ENCODE assay signal across 15 mouse cellular contexts in genomic region chr13:117975382-117975781, GRCm38 (mm10).
DNase-seq lines count a peak whose midpoint lies in the region; ATAC-seq and TF ChIP-seq lines count a peak whose summit lies in the region.
"Had no signal": no experiment of that assay in that cellular context is flagged by ENCODE, and none has a peak within 500 bp of the region (broad histone marks: within the 10 kb centered on the region; RNA-seq: fewer than 3 reads in every experiment).

No protein-coding gene starts in this region.

- no peaks in the 10 kb centered on the region for H3K9me3 ChIP-seq in forebrain, embryonic 11.5 days (ENCODE audit: control insufficient read depth, low read length)
- no peaks in the 10 kb centered on the region for H3K9me3 ChIP-seq in forebrain, embryonic 16.5 days (ENCODE audit: control insufficient read depth, low read length)
- no peaks in the 10 kb centered on the region for H3K9me3 ChIP-seq in kidney, embryonic 15.5 days (replicated peaks)
- no peaks in the 10 kb centered on the region for H3K9me3 ChIP-seq in neural tube, embryonic 12.5 days
- H3K9me3 ChIP-seq in neural tube, embryonic 15.5 days (replicated peaks), result no peaks in the 10 kb centered on the region
- H3K9me3 ChIP-seq in lung, postnatal 0 days (ENCODE audit: low read length), result no peaks in the 10 kb centered on the region

- no peak overlapping the region for H3K4me2 ChIP-seq in forebrain, embryonic 11.5 days (ENCODE audit: low read depth, low read length, severe bottlenecking)
- H3K4me2 ChIP-seq in forebrain, embryonic 16.5 days (ENCODE audit: low read length), result no peak overlapping the region
- H3K4me2 ChIP-seq in kidney, embryonic 15.5 days, result no peak overlapping the region
- H3K4me2 ChIP-seq in neural tube, embryonic 12.5 days (replicated peaks), result no peak overlapping the region
- H3K4me2 ChIP-seq in neural tube, embryonic 15.5 days, result no peak overlapping the region
- no peak overlapping the region for H3K4me2 ChIP-seq in lung, postnatal 0 days (replicated peaks; ENCODE audit: low read depth, low read length)

- no peaks in the 10 kb centered on the region for H3K27me3 ChIP-seq in forebrain, embryonic 11.5 days (ENCODE audit: control insufficient read depth, insufficient read depth, low read length)
- no peaks in the 10 kb centered on the region for H3K27me3 ChIP-seq in forebrain, embryonic 16.5 days (replicated peaks; ENCODE audit: control insufficient read depth, insufficient read depth, low read length)
- no peaks in the 10 kb centered on the region for H3K27me3 ChIP-seq in kidney, embryonic 15.5 days
- H3K27me3 ChIP-seq in neural tube, embryonic 12.5 days (replicated peaks), result no peaks in the 10 kb centered on the region
- H3K27me3 ChIP-seq in neural tube, embryonic 15.5 days (replicated peaks), result no peaks in the 10 kb centered on the region
- no peaks in the 10 kb centered on the region for H3K27me3 ChIP-seq in lung, postnatal 0 days (replicated peaks; ENCODE audit: insufficient read depth, low read length)
- H3K27me3 ChIP-seq: CH12.LX had no signal

- no peaks in the 10 kb centered on the region for H3K36me3 ChIP-seq in forebrain, embryonic 11.5 days (ENCODE audit: control insufficient read depth, insufficient read depth, low read length)
- no peaks in the 10 kb centered on the region for H3K36me3 ChIP-seq in forebrain, embryonic 16.5 days (ENCODE audit: control insufficient read depth, insufficient read depth)
- H3K36me3 ChIP-seq in kidney, embryonic 15.5 days, result no peaks in the 10 kb centered on the region
- no peaks in the 10 kb centered on the region for H3K36me3 ChIP-seq in neural tube, embryonic 12.5 days
- H3K36me3 ChIP-seq in neural tube, embryonic 15.5 days, result no peaks in the 10 kb centered on the region
- no peaks in the 10 kb centered on the region for H3K36me3 ChIP-seq in lung, postnatal 0 days (ENCODE audit: insufficient read depth, low read length)

- no peak for TF ChIP-seq CTCF in lung, postnatal 0 days (IDR thresholded peaks at IDR 0.05)

- no peaks in the 10 kb centered on the region for H3K4me1 ChIP-seq in forebrain, embryonic 11.5 days (replicated peaks; ENCODE audit: control insufficient read depth, insufficient read depth, low read length)
- H3K4me1 ChIP-seq in forebrain, embryonic 16.5 days (replicated peaks; ENCODE audit: control insufficient read depth, insufficient read depth, low read length), result no peaks in the 10 kb centered on the region
- no peaks in the 10 kb centered on the region for H3K4me1 ChIP-seq in kidney, embryonic 15.5 days
- H3K4me1 ChIP-seq in neural tube, embryonic 12.5 days, result no peaks in the 10 kb centered on the region
- H3K4me1 ChIP-seq in neural tube, embryonic 15.5 days, result no peaks in the 10 kb centered on the region
- H3K4me1 ChIP-seq in lung, postnatal 0 days (ENCODE audit: insufficient read depth, low read depth, low read length), result no peaks in the 10 kb centered on the region

- 0 out of 2 replicates have a peak, but pooled peaks have one; percentile 63 for ATAC-seq in forebrain, embryonic 11.5 days (replicated peaks; ENCODE audit: low FRiP score)
- no peak for ATAC-seq in forebrain, embryonic 16.5 days
- ATAC-seq in kidney, embryonic 15.5 days (replicated peaks; ENCODE audit: low FRiP score), result peak; percentile 71
- peak; percentile 56; the same call in 1 of the 2 replicates for ATAC-seq in neural tube, embryonic 12.5 days (ENCODE audit: low FRiP score, low read depth)
- ATAC-seq in neural tube, embryonic 15.5 days (ENCODE audit: low FRiP score), result no peak
- no peak for ATAC-seq in lung, postnatal 0 days

- DNase-seq in forebrain, embryonic 11.5 days (ENCODE audit: low spot score), result peak; percentile 50
- DNase-seq in kidney, postnatal 25 days, result no peak
- no peak for DNase-seq in urinary bladder, postnatal 25 days (ENCODE audit: low spot score)
- no peak for DNase-seq in lung, postnatal 0 days (ENCODE audit: low spot score)
- DNase-seq: kidney, postnatal 36 days; lung, postnatal 10 days; right cerebral cortex, adult 18-20 months; thymus, postnatal 14 days had no signal

- no peak overlapping the region for H3K27ac ChIP-seq in forebrain, embryonic 11.5 days (ENCODE audit: low read depth, low read length)
- no peak overlapping the region for H3K27ac ChIP-seq in forebrain, embryonic 16.5 days (ENCODE audit: low read length)
- H3K27ac ChIP-seq in kidney, embryonic 15.5 days, result no peak overlapping the region
- H3K27ac ChIP-seq in neural tube, embryonic 12.5 days, result no peak overlapping the region
- no peak overlapping the region for H3K27ac ChIP-seq in neural tube, embryonic 15.5 days (replicated peaks)
- H3K27ac ChIP-seq in lung, postnatal 0 days (ENCODE audit: low read length), result no peak overlapping the region
- H3K27ac ChIP-seq: liver, embryonic 14.5 days had no signal

- H3K9ac ChIP-seq in forebrain, embryonic 11.5 days (ENCODE audit: low read length), result no peak overlapping the region
- no peak overlapping the region for H3K9ac ChIP-seq in forebrain, embryonic 16.5 days (replicated peaks; ENCODE audit: low read depth, low read length)
- no peak overlapping the region for H3K9ac ChIP-seq in kidney, embryonic 15.5 days
- H3K9ac ChIP-seq in neural tube, embryonic 12.5 days, result no peak overlapping the region
- no peak overlapping the region for H3K9ac ChIP-seq in neural tube, embryonic 15.5 days (replicated peaks)
- no peak overlapping the region for H3K9ac ChIP-seq in lung, postnatal 0 days (replicated peaks; ENCODE audit: low read depth)
- H3K9ac ChIP-seq: liver, embryonic 14.5 days had no signal

- TF ChIP-seq EP300 in lung, postnatal 0 days (IDR thresholded peaks at IDR 0.05), result no peak

- no peak overlapping the region for H3K4me3 ChIP-seq in forebrain, embryonic 11.5 days (ENCODE audit: low read depth, low read length)
- no peak overlapping the region for H3K4me3 ChIP-seq in forebrain, embryonic 16.5 days (replicated peaks; ENCODE audit: low read length)
- H3K4me3 ChIP-seq in kidney, embryonic 15.5 days (replicated peaks), result no peak overlapping the region
- no peak overlapping the region for H3K4me3 ChIP-seq in neural tube, embryonic 12.5 days
- no peak overlapping the region for H3K4me3 ChIP-seq in neural tube, embryonic 15.5 days (replicated peaks)
- no peak overlapping the region for H3K4me3 ChIP-seq in lung, postnatal 0 days (ENCODE audit: low read depth, low read length)
- H3K4me3 ChIP-seq: erythroblast, embryonic 14.5 days had no signal

- WGBS in forebrain, embryonic 11.5 days, result 69% methylated on average over 7 of the region's 7 CpGs
- WGBS in forebrain, embryonic 16.5 days, result 70% methylated on average over 7 of the region's 7 CpGs
- 56% methylated on average over 7 of the region's 7 CpGs for WGBS in kidney, embryonic 15.5 days
- 78% methylated on average over 7 of the region's 7 CpGs for WGBS in neural tube, embryonic 12.5 days
- 78% methylated on average over 7 of the region's 7 CpGs for WGBS in neural tube, embryonic 15.5 days
- WGBS in lung, postnatal 0 days, result 70% methylated on average over 7 of the region's 7 CpGs

Comparison
In these comparisons a context has a peak if more than half of its experiments do, and no peak if none do; other contexts are left out.
1. ATAC-seq: peak in forebrain, embryonic 11.5 days (single experiment), kidney, embryonic 15.5 days (single experiment) and neural tube, embryonic 12.5 days (single experiment); none in forebrain, embryonic 16.5 days (single experiment), neural tube, embryonic 15.5 days (single experiment) and lung, postnatal 0 days (single experiment).